Mouse (Mus musculus) ES-Bruce4 (cell line): ENCODE data around the gene Sos1. TPM values are rescaled to one million over a fixed set of nuclear protein-coding genes. Genes with fewer than 3 reads are reported as not detected.

ENCODE experiments used
- H3K27ac ChIP-seq: 2 replicates; pipeline ENCODE4 v1.5.1; 2012; ENCODE audit warnings: low read length, inconsistent platforms; ENCODE audit not compliant: insufficient read depth
- H3K27me3 ChIP-seq: 2 replicates; pipeline ENCODE4 v1.6.1; 2012; ENCODE audit warnings: mild to moderate bottlenecking, low read length, inconsistent platforms; ENCODE audit not compliant: control insufficient read depth, poor library complexity, insufficient read depth, severe bottlenecking
- H3K36me3 ChIP-seq: 2 replicates; pipeline ENCODE4 v1.6.1; 2012; ENCODE audit warnings: inconsistent platforms, mild to moderate bottlenecking, low read length, moderate library complexity; ENCODE audit not compliant: control insufficient read depth, poor library complexity, insufficient read depth, severe bottlenecking
- H3K4me1 ChIP-seq: one replicate; pipeline ENCODE4 v1.8.1; 2011; ENCODE audit warnings: low read length; ENCODE audit not compliant: control insufficient read depth, insufficient read depth
- H3K4me3 ChIP-seq: 2 replicates; pipeline ENCODE4 v1.5.1; 2011; ENCODE audit warnings: low read depth, mild to moderate bottlenecking, low read length
- H3K9ac ChIP-seq: 2 replicates; pipeline ENCODE4 v1.6.1; 2012; ENCODE audit warnings: low read depth, mild to moderate bottlenecking, inconsistent platforms; ENCODE audit not compliant: poor library complexity, severe bottlenecking
- H3K9me3 ChIP-seq: replicated peaks from 2 replicates; pipeline ENCODE4 v1.6.1; 2012; ENCODE audit warnings: mild to moderate bottlenecking, low read length, inconsistent platforms; ENCODE audit not compliant: control insufficient read depth, poor library complexity, insufficient read depth, severe bottlenecking
- CTCF ChIP-seq: IDR thresholded peaks from one replicate; pipeline ENCODE4 v1.8.1; 2011; ENCODE audit warnings: low read depth, low read length
- EP300 ChIP-seq: IDR thresholded peaks from 2 replicates; pipeline ENCODE4 v1.6.1; 2011; ENCODE audit warnings: low read depth, low read length; ENCODE audit not compliant: insufficient read depth
- POLR2A ChIP-seq: IDR thresholded peaks from one replicate; pipeline ENCODE4 v1.8.1; 2011; ENCODE audit warnings: low read length; ENCODE audit not compliant: insufficient read depth
- polyA plus RNA-seq: library from polyadenylated mRNA; stranded (reverse); fragments of >200 nt; gene quantifications from 2 replicates; pipeline ENCODE4 v1.2.4, GENCODE M21; 2011; ENCODE audit warnings: low read depth; ENCODE audit not compliant: missing spikeins, insufficient read depth, insufficient read length

Sos1 gene
- polyA plus RNA-seq, 1 experiment, result 43.1 TPM

DNA sequence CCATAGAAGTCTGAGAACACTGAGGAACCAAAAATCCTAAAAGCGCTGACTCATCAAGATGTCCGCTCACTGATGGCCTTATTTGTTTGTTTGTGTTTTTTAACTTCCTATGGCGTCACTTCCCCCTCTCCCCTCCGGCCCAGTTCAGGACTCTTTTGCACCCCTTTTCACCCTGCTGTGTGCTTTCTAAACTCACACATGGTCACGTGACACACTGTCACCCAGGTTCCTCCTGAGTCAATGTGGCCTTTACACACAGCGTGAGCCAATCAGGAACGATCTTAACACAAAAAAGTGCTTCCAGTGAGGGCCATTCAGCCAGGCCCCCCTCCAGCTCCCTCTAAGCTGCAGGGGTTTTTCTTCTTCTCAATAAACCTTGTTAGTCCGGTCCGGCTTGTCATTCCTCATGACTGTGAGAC lies 16.9 kb upstream of the Sos1 start:
- peak overlapping the region; percentile 98 for H3K27ac ChIP-seq

DNA sequence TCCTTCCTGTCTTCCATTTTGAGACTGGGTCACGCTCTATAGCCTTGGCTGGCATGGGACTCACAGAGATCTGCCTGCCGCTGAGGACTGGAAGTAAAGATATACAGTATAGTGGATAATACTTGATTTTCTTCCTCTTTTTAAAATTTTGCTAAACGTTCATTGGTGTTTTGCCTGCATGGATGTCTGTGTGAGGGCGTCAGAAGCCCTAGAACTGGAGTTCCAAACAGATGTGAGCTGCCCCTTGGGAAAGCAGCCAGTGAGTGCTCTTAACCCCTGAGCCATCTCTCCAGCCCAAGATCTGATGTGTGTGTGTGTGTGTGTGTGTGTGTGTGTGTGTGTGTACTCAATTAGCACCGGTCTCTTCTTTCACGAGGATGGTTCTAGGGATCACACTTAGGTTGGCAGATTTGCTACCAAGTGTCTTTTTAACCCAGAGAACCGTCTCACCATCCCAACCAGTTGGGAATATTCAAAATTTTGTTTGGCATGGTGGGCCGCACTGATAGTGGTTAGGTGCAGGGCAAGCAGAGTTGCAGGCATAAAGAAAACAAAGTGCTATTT lies 16.4 kb upstream of the Sos1 start:
- Histone ChIP-seq H3K9me3 (no peaks in the 10 kb centered on the region), H3K4me3 (peak overlapping the region; percentile 51), H3K4me1 (peaks cover 2% of the 10 kb centered on the region), H3K27ac (peak overlapping the region; percentile 98), H3K36me3 (no peaks in the 10 kb centered on the region), H3K9ac (peak overlapping the region; percentile 59), H3K27me3 (no peaks in the 10 kb centered on the region)
- no peak for TF ChIP-seq POLR2A
- TF ChIP-seq EP300, result no peak
- TF ChIP-seq CTCF, result no peak

More for the DNA sequence above, 16.9 kb upstream of the Sos1 start:
- Histone ChIP-seq H3K36me3 (no peaks in the 10 kb centered on the region), H3K9me3 (no peaks in the 10 kb centered on the region), H3K9ac (peak overlapping the region; percentile 59), H3K27me3 (no peaks in the 10 kb centered on the region), H3K4me1 (peaks cover 2% of the 10 kb centered on the region), H3K4me3 (peak overlapping the region; percentile 51)
- TF ChIP-seq POLR2A (peak; percentile 37), CTCF (no peak), EP300 (peak; percentile 83)

DNA sequence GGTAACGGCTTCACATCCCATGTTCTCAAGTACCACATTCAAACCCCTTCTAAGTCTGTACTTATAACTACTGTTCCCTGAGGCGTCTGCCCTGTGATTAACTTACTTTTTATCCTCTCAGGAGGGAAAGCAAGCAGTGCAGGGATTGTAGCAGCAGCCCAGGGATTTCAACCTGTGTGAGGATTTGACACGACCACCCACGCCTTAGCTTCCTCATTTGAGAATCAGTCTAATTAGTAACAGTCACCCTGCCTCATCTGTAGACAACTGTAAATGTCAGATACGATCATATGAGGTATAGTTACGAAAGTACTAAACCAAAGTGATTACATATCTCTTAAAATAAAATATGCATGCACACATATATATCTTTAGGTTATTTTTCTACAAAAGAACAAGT lies 15.9 kb upstream of the Sos1 start:
- Histone ChIP-seq H3K36me3 (no peaks in the 10 kb centered on the region), H3K27me3 (no peaks in the 10 kb centered on the region), H3K4me1 (peaks cover 2% of the 10 kb centered on the region), H3K27ac (peak overlapping the region; percentile 98), H3K9ac (peak overlapping the region; percentile 59), H3K9me3 (no peaks in the 10 kb centered on the region), H3K4me3 (no peak overlapping the region)
- TF ChIP-seq CTCF (no peak), EP300 (no peak), POLR2A (no peak)

DNA sequence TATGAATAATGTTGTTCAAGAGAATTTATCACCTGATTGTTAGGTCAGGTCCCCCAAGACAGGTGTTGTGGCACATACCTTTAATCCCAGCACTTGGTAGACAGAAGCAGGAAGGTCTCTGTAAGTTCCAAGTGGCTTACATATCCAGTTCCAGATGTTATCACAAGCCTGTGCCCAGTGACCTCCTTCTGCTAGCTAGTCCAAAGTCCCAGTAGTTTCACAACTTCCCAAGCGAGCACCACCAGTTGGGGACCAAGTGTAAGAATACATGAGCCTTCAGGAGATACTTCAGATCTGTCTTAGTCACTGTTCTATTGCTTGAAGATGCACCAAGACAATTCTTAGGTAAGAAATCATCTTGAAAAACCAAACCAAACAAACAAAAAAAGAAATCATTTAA lies 13.6 kb upstream of the Sos1 start:
- no peaks in the 10 kb centered on the region for H3K27me3 ChIP-seq

DNA sequence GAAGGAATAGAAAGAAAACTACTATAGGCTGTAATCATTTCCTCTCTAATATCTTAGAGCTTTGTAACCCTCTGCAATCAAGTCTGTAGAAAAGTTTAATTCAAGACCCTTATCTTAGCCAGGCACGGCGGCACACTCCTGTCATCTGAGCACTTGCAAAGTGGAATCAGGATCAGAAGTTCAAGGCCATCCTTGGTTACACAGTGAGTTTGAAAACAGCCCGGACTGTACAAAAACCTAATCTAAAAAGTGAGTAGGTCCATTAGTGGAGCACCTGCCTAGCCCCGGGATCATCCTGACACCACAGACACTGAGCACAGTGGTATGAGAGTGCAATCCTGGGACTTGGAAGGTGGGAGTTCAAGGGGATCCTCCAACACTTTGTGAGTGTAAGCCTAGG lies 12.6 kb upstream of the Sos1 start:
- Histone ChIP-seq H3K9me3 (no peaks in the 10 kb centered on the region), H3K4me1 (peaks cover 2% of the 10 kb centered on the region), H3K36me3 (no peaks in the 10 kb centered on the region), H3K27ac (no peak overlapping the region), H3K9ac (no peak overlapping the region), H3K27me3 (no peaks in the 10 kb centered on the region), H3K4me3 (no peak overlapping the region)
- no peak for TF ChIP-seq CTCF
- TF ChIP-seq EP300, result no peak
- no peak for TF ChIP-seq POLR2A

More for the DNA sequence above, 13.6 kb upstream of the Sos1 start:
- H3K4me3 ChIP-seq, result no peak overlapping the region
- H3K27ac ChIP-seq, result no peak overlapping the region
- no peaks in the 10 kb centered on the region for H3K9me3 ChIP-seq
- TF ChIP-seq CTCF (no peak), EP300 (no peak), POLR2A (no peak)
- H3K4me1 ChIP-seq, result peaks cover 4% of the 10 kb centered on the region
- H3K36me3 ChIP-seq, result no peaks in the 10 kb centered on the region
- no peak overlapping the region for H3K9ac ChIP-seq

DNA sequence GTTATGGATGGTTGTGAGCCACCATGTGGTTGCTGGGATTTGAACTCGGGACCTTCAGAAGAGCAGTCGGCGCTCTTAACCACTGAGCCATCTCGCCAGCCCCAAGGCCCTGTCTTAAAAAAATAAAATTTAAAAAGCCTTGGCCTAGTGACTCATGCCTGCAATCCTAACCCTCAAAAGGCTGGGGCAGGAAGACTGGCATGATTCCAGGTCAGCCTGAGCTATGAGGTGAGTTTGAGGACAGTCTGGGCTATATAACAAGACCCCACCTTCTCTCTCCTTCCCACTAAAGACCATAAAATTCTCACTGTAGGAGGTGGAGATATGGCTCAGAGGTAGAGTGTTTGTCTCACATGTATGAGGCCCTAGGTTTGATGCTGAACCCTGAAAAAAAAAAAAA lies 12.0 kb upstream of the Sos1 start:
- H3K27me3 ChIP-seq, result no peaks in the 10 kb centered on the region
- no peak overlapping the region for H3K4me3 ChIP-seq
- H3K36me3 ChIP-seq, result no peaks in the 10 kb centered on the region
- H3K4me1 ChIP-seq, result peaks cover 2% of the 10 kb centered on the region
- H3K9me3 ChIP-seq, result no peaks in the 10 kb centered on the region
- H3K9ac ChIP-seq, result no peak overlapping the region
- H3K27ac ChIP-seq, result no peak overlapping the region
- TF ChIP-seq POLR2A, result no peak
- TF ChIP-seq CTCF, result no peak
- TF ChIP-seq EP300, result no peak
